Mouse (Mus musculus): ENCODE results near the gene Ppm1d. TPM values are rescaled to one million over a fixed set of nuclear protein-coding genes. Genes with fewer than 3 reads are reported as not detected.

The Ppm1d gene
- total RNA-seq (2021): 1 to 10 TPM; 5.6 to 6.5 TPM
- long read RNA-seq, experiment 1, transcript Ppm1d-201 (6 exons, 2,899 nt): major isoform, 10 of 14 reads
- long read RNA-seq, experiment 1, partial matches to known transcripts: 3 of 14 reads
- long read RNA-seq, experiment 1, other reads (novel, unspliced or antisense): 1 of 14 reads
- long read RNA-seq, experiment 2, transcript Ppm1d-201 (6 exons, 2,899 nt): major isoform, 10 of 10 reads
- long read RNA-seq, experiment 2, partial matches to known transcripts: 0 of 10 reads
- long read RNA-seq, experiment 2, other reads (novel, unspliced or antisense): 0 of 10 reads

GRCm38 (mm10) chr11:85310713-85311574 lies at the start of gene Ppm1d:
Gene Ppm1d, plus strand, starts transcription at chr11:85311244.
- peak; percentile 98 for DNase-seq
- intact Hi-C loops (cut with DNase I): loop anchor here (1.0 to 2.0 kb wide), 2 partner anchors 42 to 76 kb away; partner anchors contain the start of genes Appbp2 and Bcas3
- TF ChIP-seq CTCF (IDR thresholded peaks at IDR 0.05): no peak
- peak within 1 kb of the TSS; percentile 92 for H3K4me3 ChIP-seq
- H3K27ac ChIP-seq: peak within 1 kb of the TSS; percentile 99

GRCm38 (mm10) chr11:85264635-85265034 lies 46.4 kb upstream of the Ppm1d start:
- intact Hi-C loops (cut with DNase I): loop anchor here (5.0 kb wide), 1 partner anchor 347 kb away; the partner anchor contains the start of gene Znhit3
- Histone ChIP-seq H3K27ac (no peak overlapping the region), H3K4me3 (no peak overlapping the region)
- no peak for DNase-seq
- TF ChIP-seq CTCF (IDR thresholded peaks at IDR 0.05): no peak

- no peak overlapping the region for H3K4me3 ChIP-seq
- no peak for TF ChIP-seq CTCF (IDR thresholded peaks at IDR 0.05)
- intact Hi-C loops (cut with DNase I): no loop called here
- H3K27ac ChIP-seq: no peak overlapping the region
- DNase-seq: no peak
These were observed 43.7 kb upstream of the Ppm1d start for GRCm38 (mm10) chr11:85267393-85267792.

GRCm38 (mm10) chr11:85270631-85271030 lies 40.4 kb upstream of the Ppm1d start:
- peak; percentile 67 for TF ChIP-seq CTCF (IDR thresholded peaks at IDR 0.05)
- Histone ChIP-seq H3K4me3 (no peak overlapping the region), H3K27ac (no peak overlapping the region)
- intact Hi-C loops (cut with DNase I): no loop called here
- peak; percentile 28 for DNase-seq

- no peak for DNase-seq
- Histone ChIP-seq H3K27ac (no peak overlapping the region), H3K4me3 (no peak overlapping the region)
- intact Hi-C loops (cut with DNase I): no loop called here
- peak; percentile 46 for TF ChIP-seq CTCF (IDR thresholded peaks at IDR 0.05)
These were observed 37.7 kb upstream of the Ppm1d start for GRCm38 (mm10) chr11:85273299-85273698.

- H3K27ac ChIP-seq: no peak overlapping the region
- no peak overlapping the region for H3K4me3 ChIP-seq
- TF ChIP-seq CTCF (IDR thresholded peaks at IDR 0.05): no peak
- no peak for DNase-seq
- intact Hi-C loops (cut with DNase I): no loop called here
These were observed 35.9 kb upstream of the Ppm1d start for GRCm38 (mm10) chr11:85275151-85275550.

- intact Hi-C loops (cut with DNase I): no loop called here
- DNase-seq: no peak
- TF ChIP-seq CTCF (IDR thresholded peaks at IDR 0.05): no peak
- no peak overlapping the region for H3K27ac ChIP-seq
- H3K4me3 ChIP-seq: no peak overlapping the region
These were observed 33.4 kb upstream of the Ppm1d start for GRCm38 (mm10) chr11:85277609-85278008.

GRCm38 (mm10) chr11:85278175-85278574 lies 32.9 kb upstream of the Ppm1d start:
- intact Hi-C loops (cut with DNase I): no loop called here
- DNase-seq: no peak

GRCm38 (mm10) chr11:85281219-85281878 lies 29.7 kb upstream of the Ppm1d start:
- no peak for DNase-seq
- no peak for TF ChIP-seq CTCF (IDR thresholded peaks at IDR 0.05)
- intact Hi-C loops (cut with DNase I): no loop called here
- no peak overlapping the region for H3K27ac ChIP-seq
- no peak overlapping the region for H3K4me3 ChIP-seq

More at GRCm38 (mm10) chr11:85278175-85278574, 32.9 kb upstream of the Ppm1d start:
- H3K4me3 ChIP-seq: no peak overlapping the region
- no peak overlapping the region for H3K27ac ChIP-seq
- no peak for TF ChIP-seq CTCF (IDR thresholded peaks at IDR 0.05)

GRCm38 (mm10) chr11:85297953-85298352 lies 13.1 kb upstream of the Ppm1d start:
- Histone ChIP-seq H3K4me3 (no peak overlapping the region), H3K27ac (no peak overlapping the region)
- no peak for TF ChIP-seq CTCF (IDR thresholded peaks at IDR 0.05)
- intact Hi-C loops (cut with DNase I): no loop called here
- DNase-seq: no peak

- DNase-seq: no peak
- TF ChIP-seq CTCF (IDR thresholded peaks at IDR 0.05): no peak
- intact Hi-C loops (cut with DNase I): no loop called here
- H3K4me3 ChIP-seq: no peak overlapping the region
- H3K27ac ChIP-seq: no peak overlapping the region
These were observed 11.2 kb upstream of the Ppm1d start for GRCm38 (mm10) chr11:85299880-85300279.

GRCm38 (mm10) chr11:85301161-85301560 lies 9.9 kb upstream of the Ppm1d start:
- H3K27ac ChIP-seq: no peak overlapping the region
- intact Hi-C loops (cut with DNase I): no loop called here
- no peak for DNase-seq
- no peak overlapping the region for H3K4me3 ChIP-seq
- no peak for TF ChIP-seq CTCF (IDR thresholded peaks at IDR 0.05)

- DNase-seq: no peak
- intact Hi-C loops (cut with DNase I): no loop called here
- no peak for TF ChIP-seq CTCF (IDR thresholded peaks at IDR 0.05)
- Histone ChIP-seq H3K27ac (no peak overlapping the region), H3K4me3 (no peak overlapping the region)
These were observed 9.2 kb upstream of the Ppm1d start for GRCm38 (mm10) chr11:85301836-85302235.
